Mouse (Mus musculus) cortical plate, adult 2 months (tissue): ENCODE results near the gene Sptb. TPM values are rescaled to one million over a fixed set of nuclear protein-coding genes. Genes with fewer than 3 reads are reported as not detected.
A peak's percentile ranks its signal among the peaks of the same experiment; 100 is the strongest.

ENCODE experiments used
- H3K27ac ChIP-seq: fragments of 200-500 bp; 2 replicates; pipeline ENCODE4 v1.5.1; 2012; ENCODE audit warnings: low read length, control low read depth, inconsistent platforms; ENCODE audit not compliant: insufficient read depth
- H3K4me1 ChIP-seq: fragments of 200-500 bp; 2 replicates; pipeline ENCODE4 v1.6.1; 2011; ENCODE audit warnings: low read length; ENCODE audit not compliant: control insufficient read depth, insufficient read depth
- H3K4me3 ChIP-seq: fragments of 200-500 bp; 2 replicates; pipeline ENCODE4 v1.5.1; 2011; ENCODE audit warnings: mild to moderate bottlenecking, low read length, control low read depth; ENCODE audit not compliant: insufficient read depth
- CTCF ChIP-seq: fragments of 200-500 bp; IDR thresholded peaks from 2 replicates; pipeline ENCODE4 v1.5.1; 2011; ENCODE audit warnings: mild to moderate bottlenecking, control low read depth, low read length; ENCODE audit not compliant: insufficient read depth; ENCODE audit errors: extremely low read depth
- POLR2A ChIP-seq: fragments of 200-500 bp; IDR thresholded peaks from 2 replicates; pipeline ENCODE4 v1.6.1; 2011; ENCODE audit warnings: mild to moderate bottlenecking, low read length, control low read depth; ENCODE audit not compliant: insufficient read depth; ENCODE audit errors: extremely low read depth
- polyA plus RNA-seq: library from polyadenylated mRNA; depleted of rRNA; stranded (reverse); fragments of >200 nt; gene quantifications from 2 replicates; pipeline ENCODE4 v1.2.3, GENCODE M21; 2012

Gene Sptb
- polyA plus RNA-seq, 1 experiment: 44.6 TPM

GRCm38 (mm10) chr12:76582139-76582538, 128.2 kb downstream of the Sptb start:
- Histone ChIP-seq H3K4me3 (no peak overlapping the region), H3K4me1 (no peaks in the 10 kb centered on the region), H3K27ac (peak overlapping the region; percentile 65; the same call in 1 of the 2 replicates)
- TF ChIP-seq CTCF: no peak

GRCm38 (mm10) chr12:76579806-76580205, 130.5 kb downstream of the Sptb start:
- no peak for TF ChIP-seq CTCF
- TF ChIP-seq POLR2A: no peak
- H3K4me3 ChIP-seq: no peak overlapping the region
- no peaks in the 10 kb centered on the region for H3K4me1 ChIP-seq
- no peak overlapping the region for H3K27ac ChIP-seq

GRCm38 (mm10) chr12:76578465-76578864, 131.9 kb downstream of the Sptb start:
- no peak for TF ChIP-seq CTCF
- no peak for TF ChIP-seq POLR2A
- H3K27ac ChIP-seq: no peak overlapping the region
- H3K4me3 ChIP-seq: no peak overlapping the region
- no peaks in the 10 kb centered on the region for H3K4me1 ChIP-seq

GRCm38 (mm10) chr12:76577858-76578257, 132.5 kb downstream of the Sptb start:
- H3K4me3 ChIP-seq: no peak overlapping the region
- no peak for TF ChIP-seq POLR2A
- no peak for TF ChIP-seq CTCF

GRCm38 (mm10) chr12:76576806-76577205, 133.5 kb downstream of the Sptb start:
- Histone ChIP-seq H3K4me3 (no peak overlapping the region), H3K4me1 (no peaks in the 10 kb centered on the region), H3K27ac (no peak overlapping the region)
- TF ChIP-seq POLR2A: no peak
- no peak for TF ChIP-seq CTCF

More at GRCm38 (mm10) chr12:76577858-76578257, 132.5 kb downstream of the Sptb start:
- Histone ChIP-seq H3K27ac (no peak overlapping the region), H3K4me1 (no peaks in the 10 kb centered on the region)

- H3K4me1 ChIP-seq: no peaks in the 10 kb centered on the region
Observed at GRCm38 (mm10) chr12:76576061-76576460, 134.3 kb downstream of the Sptb start.

GRCm38 (mm10) chr12:76574815-76575214, 135.5 kb downstream of the Sptb start:
- no peaks in the 10 kb centered on the region for H3K4me1 ChIP-seq
- no peak overlapping the region for H3K27ac ChIP-seq
- TF ChIP-seq CTCF: no peak
- no peak for TF ChIP-seq POLR2A
- H3K4me3 ChIP-seq: no peak overlapping the region

More at GRCm38 (mm10) chr12:76576061-76576460, 134.3 kb downstream of the Sptb start:
- no peak overlapping the region for H3K4me3 ChIP-seq
- no peak for TF ChIP-seq CTCF
- no peak for TF ChIP-seq POLR2A
- H3K27ac ChIP-seq: no peak overlapping the region

- no peak overlapping the region for H3K4me3 ChIP-seq
- no peak overlapping the region for H3K27ac ChIP-seq
- no peak for TF ChIP-seq POLR2A
- TF ChIP-seq CTCF: no peak
- no peaks in the 10 kb centered on the region for H3K4me1 ChIP-seq
Observed at GRCm38 (mm10) chr12:76573381-76573780, 137.0 kb downstream of the Sptb start.

- no peaks in the 10 kb centered on the region for H3K4me1 ChIP-seq
- TF ChIP-seq CTCF: no peak
- no peak overlapping the region for H3K27ac ChIP-seq
- H3K4me3 ChIP-seq: no peak overlapping the region
Observed at GRCm38 (mm10) chr12:76572261-76573251, 137.8 kb downstream of the Sptb start.

- H3K27ac ChIP-seq: no peak overlapping the region
- TF ChIP-seq CTCF (no peak), POLR2A (no peak)
- H3K4me3 ChIP-seq: no peak overlapping the region
- no peaks in the 10 kb centered on the region; the same call in 1 of the 2 replicates for H3K4me1 ChIP-seq
Observed at GRCm38 (mm10) chr12:76571266-76571665, 139.1 kb downstream of the Sptb start.
